In genomic region chr1:87316672-87317071, GRCm38 (mm10) we compare ENCODE assay signal across 10 mouse cellular contexts. TPM values are rescaled to one million over a fixed set of nuclear protein-coding genes. Genes with fewer than 3 reads are reported as not detected.
DNase-seq lines count a peak whose midpoint lies in the region; ATAC-seq and TF ChIP-seq lines count a peak whose summit lies in the region.
"Had no signal": no experiment of that assay in that cellular context is flagged by ENCODE, and none has a peak within 500 bp of the region (broad histone marks: within the 10 kb centered on the region; RNA-seq: fewer than 3 reads in every experiment).

No protein-coding gene starts in this region.

- no peak overlapping the region for H3K4me2 ChIP-seq in forebrain, postnatal 0 days (ENCODE audit: low read depth)
- no peak overlapping the region for H3K4me2 ChIP-seq in forebrain, embryonic 15.5 days (replicated peaks)
- no peak overlapping the region for H3K4me2 ChIP-seq in midbrain, embryonic 14.5 days (ENCODE audit: low read length)
- H3K4me2 ChIP-seq in midbrain, embryonic 15.5 days, result no peak overlapping the region
- H3K4me2 ChIP-seq in liver, postnatal 0 days (ENCODE audit: low read depth, low read length), result no peak overlapping the region
- H3K4me2 ChIP-seq: embryonic facial prominence, embryonic 15.5 days had no signal

- no peak for TF ChIP-seq EP300 in liver, postnatal 0 days (IDR thresholded peaks at IDR 0.05; ENCODE audit: low read depth)

- H3K27ac ChIP-seq in forebrain, postnatal 0 days (ENCODE audit: low read depth, low read length), result no peak overlapping the region
- H3K27ac ChIP-seq in forebrain, embryonic 15.5 days (replicated peaks), result no peak overlapping the region
- no peak overlapping the region for H3K27ac ChIP-seq in midbrain, embryonic 14.5 days (replicated peaks; ENCODE audit: low read depth, low read length)
- no peak overlapping the region for H3K27ac ChIP-seq in midbrain, embryonic 15.5 days
- no peak overlapping the region for H3K27ac ChIP-seq in liver, postnatal 0 days (ENCODE audit: low read depth)
- H3K27ac ChIP-seq: embryonic facial prominence, embryonic 15.5 days; liver, embryonic 14.5 days had no signal

- peak; percentile 36 for DNase-seq in forebrain, postnatal 0 days
- DNase-seq in midbrain, embryonic 14.5 days, result peak; percentile 46
- DNase-seq in kidney, adult 18-20 months, result peak; percentile 90
- DNase-seq in liver, postnatal 0 days, result peak; percentile 64
- DNase-seq in gastrocnemius, postnatal 36 days, result no peak
- DNase-seq in urinary bladder, postnatal 4 days (ENCODE audit: low spot score in 2 of 2), result no peak

- no peaks in the 10 kb centered on the region for H3K4me1 ChIP-seq in forebrain, postnatal 0 days (ENCODE audit: insufficient read depth)
- peaks cover 4% of the 10 kb centered on the region; the same call in 1 of the 2 replicates for H3K4me1 ChIP-seq in forebrain, embryonic 15.5 days
- no peaks in the 10 kb centered on the region for H3K4me1 ChIP-seq in midbrain, embryonic 14.5 days (ENCODE audit: control insufficient read depth, insufficient read depth, low read length)
- no peaks in the 10 kb centered on the region for H3K4me1 ChIP-seq in midbrain, embryonic 15.5 days
- H3K4me1 ChIP-seq in liver, postnatal 0 days (ENCODE audit: insufficient read depth), result no peaks in the 10 kb centered on the region

- intact Hi-C loops in gastrocnemius, postnatal 36 days (cut with DNase I), result no loop called here

- no peaks in the 10 kb centered on the region for H3K9me3 ChIP-seq in forebrain, postnatal 0 days (ENCODE audit: low read length)
- H3K9me3 ChIP-seq in forebrain, embryonic 15.5 days, result peaks cover 20% of the 10 kb centered on the region; the same call in 1 of the 2 replicates
- H3K9me3 ChIP-seq in midbrain, embryonic 14.5 days (ENCODE audit: control insufficient read depth, low read length), result peaks cover 26% of the 10 kb centered on the region
- H3K9me3 ChIP-seq in midbrain, embryonic 15.5 days, result peaks cover 13% of the 10 kb centered on the region; the same call in 1 of the 2 replicates
- H3K9me3 ChIP-seq in liver, postnatal 0 days (ENCODE audit: low read length), result peaks cover 11% of the 10 kb centered on the region

- 19% methylated on average over 3 of the region's 3 CpGs for WGBS in forebrain, postnatal 0 days
- WGBS in forebrain, embryonic 15.5 days, result 26% methylated on average over 3 of the region's 3 CpGs
- WGBS in midbrain, embryonic 14.5 days, result 43% methylated on average over 3 of the region's 3 CpGs
- 50% methylated on average over 3 of the region's 3 CpGs for WGBS in midbrain, embryonic 15.5 days
- WGBS in liver, postnatal 0 days (ENCODE audit: insufficient replicate concordance), result 38% methylated on average over 3 of the region's 3 CpGs

- no peaks in the 10 kb centered on the region for H3K36me3 ChIP-seq in forebrain, postnatal 0 days (ENCODE audit: insufficient read depth)
- no peaks in the 10 kb centered on the region for H3K36me3 ChIP-seq in forebrain, embryonic 15.5 days
- no peaks in the 10 kb centered on the region for H3K36me3 ChIP-seq in midbrain, embryonic 14.5 days (ENCODE audit: control insufficient read depth, insufficient read depth, low read length)
- no peaks in the 10 kb centered on the region for H3K36me3 ChIP-seq in midbrain, embryonic 15.5 days (replicated peaks)
- no peaks in the 10 kb centered on the region for H3K36me3 ChIP-seq in liver, postnatal 0 days (replicated peaks; ENCODE audit: insufficient read depth, low read length)
- H3K36me3 ChIP-seq: embryonic facial prominence, embryonic 15.5 days had no signal

- no peak overlapping the region for H3K9ac ChIP-seq in forebrain, postnatal 0 days
- no peak overlapping the region for H3K9ac ChIP-seq in forebrain, embryonic 15.5 days (replicated peaks)
- H3K9ac ChIP-seq in midbrain, embryonic 14.5 days (replicated peaks; ENCODE audit: low read length), result no peak overlapping the region
- no peak overlapping the region for H3K9ac ChIP-seq in midbrain, embryonic 15.5 days
- no peak overlapping the region for H3K9ac ChIP-seq in liver, postnatal 0 days (replicated peaks)
- H3K9ac ChIP-seq: embryonic facial prominence, embryonic 15.5 days; liver, embryonic 14.5 days had no signal

- no peaks in the 10 kb centered on the region for H3K27me3 ChIP-seq in forebrain, postnatal 0 days (ENCODE audit: insufficient read depth, low read length)
- H3K27me3 ChIP-seq in forebrain, embryonic 15.5 days, result no peaks in the 10 kb centered on the region
- no peaks in the 10 kb centered on the region for H3K27me3 ChIP-seq in midbrain, embryonic 14.5 days (ENCODE audit: control insufficient read depth, insufficient read depth, low read length)
- no peaks in the 10 kb centered on the region for H3K27me3 ChIP-seq in midbrain, embryonic 15.5 days (replicated peaks)
- no peaks in the 10 kb centered on the region for H3K27me3 ChIP-seq in liver, postnatal 0 days (ENCODE audit: insufficient read depth, low read length)
- H3K27me3 ChIP-seq: embryonic facial prominence, embryonic 15.5 days had no signal

- no peak overlapping the region for H3K4me3 ChIP-seq in forebrain, postnatal 0 days (ENCODE audit: low read depth, low read length)
- H3K4me3 ChIP-seq in forebrain, embryonic 15.5 days, result no peak overlapping the region
- H3K4me3 ChIP-seq in midbrain, embryonic 14.5 days (replicated peaks; ENCODE audit: low read depth, low read length), result no peak overlapping the region
- no peak overlapping the region for H3K4me3 ChIP-seq in midbrain, embryonic 15.5 days
- H3K4me3 ChIP-seq in liver, postnatal 0 days (ENCODE audit: low read depth, low read length), result no peak overlapping the region
- H3K4me3 ChIP-seq: embryonic facial prominence, embryonic 15.5 days had no signal

- no peak; the same call in 1 of the 2 replicates for ATAC-seq in forebrain, postnatal 0 days
- ATAC-seq in forebrain, embryonic 15.5 days (replicated peaks), result no peak
- ATAC-seq in midbrain, embryonic 14.5 days (ENCODE audit: low FRiP score, low TSS enrichment), result no peak
- no peak for ATAC-seq in midbrain, embryonic 15.5 days (replicated peaks)
- no peak for ATAC-seq in liver, postnatal 0 days

- TF ChIP-seq CTCF in forebrain, postnatal 0 days (IDR thresholded peaks at IDR 0.05; ENCODE audit: low read depth), result no peak
- no peak for TF ChIP-seq CTCF in liver, postnatal 0 days (IDR thresholded peaks at IDR 0.05; ENCODE audit: low read depth)

RNA-seq across cellular contexts. Expression of gene Gigyf2, which starts 10.1 kb away (rescaled TPM):
- 69.0 and 73.4 TPM in 2 replicates for total RNA-seq in forebrain, postnatal 0 days (2014; rRNA removed)
- polyA plus RNA-seq in forebrain, postnatal 0 days (2015; fragmentation: Nextera tagmentation; extraction: Ambion mirVana), result 31.9 and 44.3 TPM in 2 replicates
- polyA plus RNA-seq in forebrain, embryonic 15.5 days (2015; fragmentation: Nextera tagmentation; extraction: Ambion mirVana), result 69.3 and 71.3 TPM in 2 replicates
- 69.0 and 70.9 TPM in 2 replicates for polyA plus RNA-seq in midbrain, embryonic 14.5 days (2014; fragmentation: Nextera tagmentation; extraction: Ambion mirVana)
- polyA plus RNA-seq in midbrain, embryonic 15.5 days (2015; fragmentation: Nextera tagmentation; extraction: Ambion mirVana), result 65.9 and 72.9 TPM in 2 replicates
- polyA plus RNA-seq in liver, postnatal 0 days (2015; fragmentation: Nextera tagmentation; extraction: Ambion mirVana), result 12.1 and 13.3 TPM in 2 replicates
- total RNA-seq in gastrocnemius, postnatal 36 days (2021), result 10 to 100 TPM; 28.7 to 36.9 TPM

RNA-seq across cellular contexts. Expression of gene Efhd1, which starts 52.5 kb away (rescaled TPM):
- total RNA-seq in forebrain, postnatal 0 days (2014; rRNA removed), result 1.3 TPM in 2 replicates
- 1.9 and 2.2 TPM in 2 replicates for polyA plus RNA-seq in forebrain, postnatal 0 days (2015; fragmentation: Nextera tagmentation; extraction: Ambion mirVana)
- polyA plus RNA-seq in forebrain, embryonic 15.5 days (2015; fragmentation: Nextera tagmentation; extraction: Ambion mirVana), result 0.89 and 0.90 TPM in 2 replicates
- polyA plus RNA-seq in midbrain, embryonic 14.5 days (2014; fragmentation: Nextera tagmentation; extraction: Ambion mirVana), result 1.8 and 1.9 TPM in 2 replicates
- polyA plus RNA-seq in midbrain, embryonic 15.5 days (2015; fragmentation: Nextera tagmentation; extraction: Ambion mirVana), result 0.58 and 1.2 TPM in 2 replicates
- polyA plus RNA-seq in liver, postnatal 0 days (2015; fragmentation: Nextera tagmentation; extraction: Ambion mirVana), result 0.24 and 0.26 TPM in 2 replicates
- total RNA-seq in gastrocnemius, postnatal 36 days (2021), result 1 to 10 TPM; 4.1 to 4.7 TPM
- polyA plus RNA-seq: liver, embryonic 14.5 days had no signal

Comparison
In these comparisons a context has a peak if more than half of its experiments do, and no peak if none do; other contexts are left out.
1. DNase-seq: peak in forebrain, postnatal 0 days (single experiment), midbrain, embryonic 14.5 days (single experiment), kidney, adult 18-20 months (single experiment) and liver, postnatal 0 days (single experiment); none in gastrocnemius, postnatal 36 days (0 of 2) and urinary bladder, postnatal 4 days (0 of 2).